Mouse (Mus musculus): ENCODE data around the gene Soat2. TPM values are rescaled to one million over a fixed set of nuclear protein-coding genes. Genes with fewer than 3 reads are reported as not detected.
"Not testable (repeated sequence)": the region's sequence is repeated elsewhere in the genome, so short reads cannot be mapped to it uniquely, and the experiment has no call there.

Soat2 gene
- total RNA-seq, 1 experiment from 2014 or later: 13.3 TPM

- ATAC-seq (ENCODE audit: extremely low read depth, insufficient number of reproducible peaks, low FRiP score, poor library complexity, severe bottlenecking): no peak
Measured at GRCm38 (mm10) chr15:102142914-102143912, 7.1 kb upstream of the Soat2 start.

GRCm38 (mm10) chr15:102144274-102144711 lies 6.0 kb upstream of the Soat2 start, which contains the start of gene Igfbp6:
Gene Igfbp6 (plus strand): TSS chr15:102144362.
- no peak for ATAC-seq (ENCODE audit: extremely low read depth, insufficient number of reproducible peaks, low FRiP score, poor library complexity, severe bottlenecking)

- no peak for ATAC-seq (ENCODE audit: extremely low read depth, insufficient number of reproducible peaks, low FRiP score, poor library complexity, severe bottlenecking)
Measured at GRCm38 (mm10) chr15:102144726-102145125, 5.6 kb upstream of the Soat2 start.

- ATAC-seq (ENCODE audit: extremely low read depth, insufficient number of reproducible peaks, low FRiP score, poor library complexity, severe bottlenecking): no peak
Measured at GRCm38 (mm10) chr15:102145330-102145729, 5.0 kb upstream of the Soat2 start.

GRCm38 (mm10) chr15:102146089-102146488 lies 4.2 kb upstream of the Soat2 start:
- no peak for ATAC-seq (ENCODE audit: extremely low read depth, insufficient number of reproducible peaks, low FRiP score, poor library complexity, severe bottlenecking)

GRCm38 (mm10) chr15:102146882-102147281 lies 3.4 kb upstream of the Soat2 start:
- peak; percentile 34; the same call in 1 of the 2 replicates for ATAC-seq (ENCODE audit: extremely low read depth, insufficient number of reproducible peaks, low FRiP score, poor library complexity, severe bottlenecking)

- ATAC-seq (ENCODE audit: extremely low read depth, insufficient number of reproducible peaks, low FRiP score, poor library complexity, severe bottlenecking): no peak
Measured at GRCm38 (mm10) chr15:102147674-102148402, 2.5 kb upstream of the Soat2 start.

GRCm38 (mm10) chr15:102149561-102149960 lies 765 bp upstream of the Soat2 start:
- ATAC-seq (ENCODE audit: extremely low read depth, insufficient number of reproducible peaks, low FRiP score, poor library complexity, severe bottlenecking): no peak

GRCm38 (mm10) chr15:102152646-102153045 lies 2.3 kb downstream of the Soat2 start:
- ATAC-seq (ENCODE audit: extremely low read depth, insufficient number of reproducible peaks, low FRiP score, poor library complexity, severe bottlenecking): no peak

GRCm38 (mm10) chr15:102155006-102155405 lies 4.7 kb downstream of the Soat2 start:
- not testable (repeated sequence) for ATAC-seq (ENCODE audit: extremely low read depth, insufficient number of reproducible peaks, low FRiP score, poor library complexity, severe bottlenecking)

- no peak for ATAC-seq (ENCODE audit: extremely low read depth, insufficient number of reproducible peaks, low FRiP score, poor library complexity, severe bottlenecking)
Measured at GRCm38 (mm10) chr15:102156836-102157235, 6.5 kb downstream of the Soat2 start.

- ATAC-seq (ENCODE audit: extremely low read depth, insufficient number of reproducible peaks, low FRiP score, poor library complexity, severe bottlenecking): no peak
Measured at GRCm38 (mm10) chr15:102160415-102161060, 10.2 kb downstream of the Soat2 start.

GRCm38 (mm10) chr15:102163900-102164693 lies 13.8 kb downstream of the Soat2 start:
- ATAC-seq (ENCODE audit: extremely low read depth, insufficient number of reproducible peaks, low FRiP score, poor library complexity, severe bottlenecking): no peak

GRCm38 (mm10) chr15:102165468-102166100 lies 15.3 kb downstream of the Soat2 start:
- ATAC-seq (ENCODE audit: extremely low read depth, insufficient number of reproducible peaks, low FRiP score, poor library complexity, severe bottlenecking): no peak

GRCm38 (mm10) chr15:102167620-102168021 lies 17.3 kb downstream of the Soat2 start:
- ATAC-seq (ENCODE audit: extremely low read depth, insufficient number of reproducible peaks, low FRiP score, poor library complexity, severe bottlenecking): no peak

GRCm38 (mm10) chr15:102169064-102169463 lies 18.7 kb downstream of the Soat2 start:
- no peak for ATAC-seq (ENCODE audit: extremely low read depth, insufficient number of reproducible peaks, low FRiP score, poor library complexity, severe bottlenecking)

GRCm38 (mm10) chr15:102173581-102173980 lies 23.3 kb downstream of the Soat2 start:
- no peak for ATAC-seq (ENCODE audit: extremely low read depth, insufficient number of reproducible peaks, low FRiP score, poor library complexity, severe bottlenecking)

GRCm38 (mm10) chr15:102175736-102176319 lies 25.5 kb downstream of the Soat2 start:
- ATAC-seq (ENCODE audit: extremely low read depth, insufficient number of reproducible peaks, low FRiP score, poor library complexity, severe bottlenecking): no peak

Measured in neutrophil, adult 5-6 weeks (primary cell).